Mouse (Mus musculus): ENCODE results near the gene Dbr1. TPM values are rescaled to one million over a fixed set of nuclear protein-coding genes. Genes with fewer than 3 reads are reported as not detected.
A peak's percentile ranks its signal among the peaks of the same experiment; 100 is the strongest.
"Not testable (repeated sequence)": the region's sequence is repeated elsewhere in the genome, so short reads cannot be mapped to it uniquely, and the experiment has no call there.

Dbr1 gene
- polyA plus RNA-seq, 1 experiment = 2.1 TPM

- H3K4me1 ChIP-seq (ENCODE audit: control insufficient read depth) = peaks cover 41% of the 10 kb centered on the region
These were observed 16.1 kb upstream of the Dbr1 start for GRCm38 (mm10) chr9:99559557-99559904.

DNA sequence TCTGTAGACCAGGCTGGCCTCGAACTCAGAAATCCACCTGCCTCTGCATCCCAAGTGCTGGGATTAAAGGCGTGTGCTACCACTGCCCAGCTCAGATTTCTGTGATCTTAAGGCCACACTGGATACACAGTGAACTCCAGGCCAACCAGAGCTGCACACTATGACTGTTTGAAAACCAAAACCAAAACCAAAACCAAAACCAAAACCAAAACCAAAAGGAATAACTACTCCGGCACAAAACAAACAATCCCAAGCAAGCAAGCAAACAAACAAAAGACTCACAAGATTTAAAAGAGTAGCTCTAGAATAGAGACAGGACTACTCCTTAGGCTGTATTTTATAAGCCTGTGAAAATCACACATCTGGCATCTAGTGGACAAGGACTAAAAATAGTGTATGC is 15.2 kb upstream of the Dbr1 start:
- H3K9me3 ChIP-seq (ENCODE audit: control insufficient read depth, low read length) = no peaks in the 10 kb centered on the region
- H3K4me3 ChIP-seq (replicated peaks) = no peak overlapping the region
- no peaks in the 10 kb centered on the region for H3K27me3 ChIP-seq (ENCODE audit: control insufficient read depth)
- H3K36me3 ChIP-seq (ENCODE audit: control insufficient read depth) = no peaks in the 10 kb centered on the region
- TF ChIP-seq GATA1 (IDR thresholded peaks at IDR 0.05; ENCODE audit: low read length) = no peak
- no peak for TF ChIP-seq TAL1 (IDR thresholded peaks at IDR 0.05; ENCODE audit: low read length)
- H3K4me1 ChIP-seq (ENCODE audit: control insufficient read depth) = peaks cover 38% of the 10 kb centered on the region

More at GRCm38 (mm10) chr9:99559557-99559904, 16.1 kb upstream of the Dbr1 start:
- Histone ChIP-seq H3K36me3 (ENCODE audit: control insufficient read depth) (no peaks in the 10 kb centered on the region), H3K9me3 (ENCODE audit: control insufficient read depth, low read length) (no peaks in the 10 kb centered on the region), H3K4me3 (replicated peaks) (no peak overlapping the region), H3K27me3 (ENCODE audit: control insufficient read depth) (no peaks in the 10 kb centered on the region)
- TF ChIP-seq GATA1 (IDR thresholded peaks at IDR 0.05; ENCODE audit: low read length) = no peak
- TF ChIP-seq TAL1 (IDR thresholded peaks at IDR 0.05; ENCODE audit: low read length) = no peak

GRCm38 (mm10) chr9:99563714-99564113 is 11.9 kb upstream of the Dbr1 start:
- H3K4me3 ChIP-seq (replicated peaks) = no peak overlapping the region
- no peaks in the 10 kb centered on the region for H3K36me3 ChIP-seq (ENCODE audit: control insufficient read depth)
- H3K27me3 ChIP-seq (ENCODE audit: control insufficient read depth) = no peaks in the 10 kb centered on the region
- TF ChIP-seq TAL1 (IDR thresholded peaks at IDR 0.05; ENCODE audit: low read length) (no peak), GATA1 (IDR thresholded peaks at IDR 0.05; ENCODE audit: low read length) (no peak)
- no peaks in the 10 kb centered on the region for H3K9me3 ChIP-seq (ENCODE audit: control insufficient read depth, low read length)
- H3K4me1 ChIP-seq (ENCODE audit: control insufficient read depth) = peaks cover 30% of the 10 kb centered on the region

DNA sequence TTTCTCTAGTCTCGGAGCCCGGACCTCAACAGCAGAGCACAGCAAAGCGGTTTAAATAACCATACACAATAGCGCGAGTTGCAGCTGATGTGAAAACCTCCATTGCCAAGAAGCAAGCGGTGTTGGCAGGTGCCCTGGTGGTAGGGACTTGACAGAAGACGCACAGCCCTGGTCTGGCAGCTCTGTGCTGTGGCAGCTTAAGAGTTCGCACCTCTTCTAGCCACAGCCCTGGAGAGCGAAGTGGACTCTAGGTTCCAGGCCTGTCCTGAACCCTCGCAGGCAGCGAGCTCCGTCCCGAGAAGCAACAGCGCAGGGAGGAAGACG is 7.6 kb upstream of the Dbr1 start:
- TF ChIP-seq TAL1 (IDR thresholded peaks at IDR 0.05; ENCODE audit: low read length) (no peak), GATA1 (IDR thresholded peaks at IDR 0.05; ENCODE audit: low read length) (no peak)
- H3K9me3 ChIP-seq (ENCODE audit: control insufficient read depth, low read length) = no peaks in the 10 kb centered on the region
- H3K27me3 ChIP-seq (ENCODE audit: control insufficient read depth) = no peaks in the 10 kb centered on the region
- H3K4me1 ChIP-seq (ENCODE audit: control insufficient read depth) = peaks cover 26% of the 10 kb centered on the region
- H3K36me3 ChIP-seq (ENCODE audit: control insufficient read depth) = no peaks in the 10 kb centered on the region
- H3K4me3 ChIP-seq (replicated peaks) = peak overlapping the region; percentile 98

DNA sequence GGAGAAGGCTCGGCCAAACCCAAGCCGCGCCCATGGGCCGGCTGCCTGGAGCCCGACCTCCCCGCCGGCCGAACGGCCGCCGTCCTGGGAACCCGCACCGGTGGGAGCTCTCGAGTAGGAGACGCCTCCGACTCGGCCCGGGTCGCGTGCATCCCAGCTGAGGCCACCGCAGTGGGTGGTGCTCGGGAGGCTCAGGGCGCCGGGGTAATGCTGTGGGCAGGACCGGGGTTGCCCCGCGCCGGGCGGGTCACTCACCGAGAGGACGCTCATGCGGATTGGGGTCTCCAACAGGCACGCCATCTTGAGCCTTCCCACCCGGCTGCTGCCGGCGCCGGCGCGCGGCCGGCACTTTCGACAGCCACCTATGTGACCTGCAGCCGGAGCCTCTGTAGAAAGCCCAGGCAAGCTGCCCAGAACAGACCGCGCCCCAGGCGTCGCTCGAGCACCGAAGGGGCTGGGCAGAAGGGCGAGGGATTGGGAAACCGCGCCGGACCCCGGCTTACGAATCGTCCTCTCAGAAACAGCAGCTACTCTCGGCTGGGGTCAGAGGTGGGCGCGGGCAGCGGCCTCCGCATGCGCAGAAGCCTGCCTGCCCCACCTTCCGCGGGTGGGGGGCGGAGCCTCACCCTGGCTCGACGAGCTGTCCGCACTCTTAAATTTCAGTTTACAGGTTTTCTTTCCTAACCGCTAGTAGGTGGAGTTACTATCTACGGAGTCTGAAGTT is 7.1 kb upstream of the Dbr1 start, which contains the start of gene Armc8:
Gene Armc8 (minus strand): TSS at position 553 of the 724 bp plus-strand sequence.
- no peaks in the 10 kb centered on the region for H3K36me3 ChIP-seq (ENCODE audit: control insufficient read depth)
- TF ChIP-seq TAL1 (IDR thresholded peaks at IDR 0.05; ENCODE audit: low read length) (no peak), GATA1 (IDR thresholded peaks at IDR 0.05; ENCODE audit: low read length) (no peak)
- peak within 1 kb of the TSS; percentile 98 for H3K4me3 ChIP-seq (replicated peaks)
- H3K4me1 ChIP-seq (ENCODE audit: control insufficient read depth) = peaks cover 25% of the 10 kb centered on the region
- no peaks in the 10 kb centered on the region for H3K27me3 ChIP-seq (ENCODE audit: control insufficient read depth)
- no peaks in the 10 kb centered on the region for H3K9me3 ChIP-seq (ENCODE audit: control insufficient read depth, low read length)

GRCm38 (mm10) chr9:99569071-99569397 is 6.6 kb upstream of the Dbr1 start:
- no peaks in the 10 kb centered on the region for H3K9me3 ChIP-seq (ENCODE audit: control insufficient read depth, low read length)
- peak overlapping the region; percentile 98 for H3K4me3 ChIP-seq (replicated peaks)
- no peak for TF ChIP-seq GATA1 (IDR thresholded peaks at IDR 0.05; ENCODE audit: low read length)
- no peak for TF ChIP-seq TAL1 (IDR thresholded peaks at IDR 0.05; ENCODE audit: low read length)
- H3K4me1 ChIP-seq (ENCODE audit: control insufficient read depth) = peaks cover 20% of the 10 kb centered on the region
- H3K27me3 ChIP-seq (ENCODE audit: control insufficient read depth) = no peaks in the 10 kb centered on the region
- no peaks in the 10 kb centered on the region for H3K36me3 ChIP-seq (ENCODE audit: control insufficient read depth)

GRCm38 (mm10) chr9:99580655-99581054 is 5.1 kb downstream of the Dbr1 start:
- Histone ChIP-seq H3K9me3 (ENCODE audit: control insufficient read depth, low read length) (no peaks in the 10 kb centered on the region), H3K36me3 (ENCODE audit: control insufficient read depth) (peaks cover 77% of the 10 kb centered on the region), H3K27me3 (ENCODE audit: control insufficient read depth) (no peaks in the 10 kb centered on the region), H3K4me3 (replicated peaks) (no peak overlapping the region), H3K4me1 (ENCODE audit: control insufficient read depth) (peaks cover 18% of the 10 kb centered on the region)
- TF ChIP-seq TAL1 (IDR thresholded peaks at IDR 0.05; ENCODE audit: low read length) (no peak), GATA1 (IDR thresholded peaks at IDR 0.05; ENCODE audit: low read length) (no peak)

DNA sequence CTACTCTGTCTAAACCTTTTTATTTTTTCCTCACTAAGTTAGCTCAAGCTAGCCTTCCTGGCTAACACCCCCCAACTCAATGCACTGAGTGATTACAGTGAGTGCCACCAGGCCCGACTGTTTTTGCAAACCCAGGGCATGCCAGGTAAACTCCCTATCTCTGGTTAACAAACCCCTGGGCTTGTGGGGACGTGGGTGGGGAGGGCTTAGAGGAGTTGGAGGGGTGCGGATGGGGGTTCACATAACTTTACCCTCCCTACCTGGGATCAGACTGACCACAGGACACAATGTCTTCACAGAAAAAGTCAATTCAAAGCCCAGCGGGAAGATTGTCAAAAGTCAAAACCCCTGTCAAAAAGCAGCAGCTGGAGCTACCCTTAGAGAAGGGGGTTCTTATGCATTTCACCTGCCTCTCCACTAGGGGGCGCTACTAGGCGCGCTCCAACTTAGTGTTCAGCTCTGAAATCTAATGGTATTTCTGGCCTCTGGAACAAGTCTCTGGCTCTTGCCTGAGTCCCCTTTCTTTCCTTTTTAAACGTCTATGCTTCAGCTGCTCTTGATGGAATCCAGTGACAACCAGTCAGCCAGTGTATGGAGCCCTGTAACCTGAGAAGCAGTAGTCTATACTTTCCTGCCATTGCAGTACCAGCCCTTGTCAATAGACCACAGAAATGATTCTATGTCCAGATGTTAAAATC is 12.1 kb downstream of the Dbr1 start:
- no peak overlapping the region for H3K4me3 ChIP-seq (replicated peaks)
- no peaks in the 10 kb centered on the region; the same call in 1 of the 2 replicates for H3K27me3 ChIP-seq (ENCODE audit: control insufficient read depth)
- H3K4me1 ChIP-seq (ENCODE audit: control insufficient read depth) = no peaks in the 10 kb centered on the region
- H3K36me3 ChIP-seq (ENCODE audit: control insufficient read depth) = peaks cover 30% of the 10 kb centered on the region
- no peaks in the 10 kb centered on the region for H3K9me3 ChIP-seq (ENCODE audit: control insufficient read depth, low read length)
- TF ChIP-seq TAL1 (IDR thresholded peaks at IDR 0.05; ENCODE audit: low read length) = no peak
- TF ChIP-seq GATA1 (IDR thresholded peaks at IDR 0.05; ENCODE audit: low read length) = no peak

- no peak for TF ChIP-seq GATA1 (IDR thresholded peaks at IDR 0.05; ENCODE audit: low read length)
- TF ChIP-seq TAL1 (IDR thresholded peaks at IDR 0.05; ENCODE audit: low read length) = no peak
- H3K36me3 ChIP-seq (ENCODE audit: control insufficient read depth) = no peaks in the 10 kb centered on the region
These were observed 15.5 kb downstream of the Dbr1 start for GRCm38 (mm10) chr9:99591144-99591543.

DNA sequence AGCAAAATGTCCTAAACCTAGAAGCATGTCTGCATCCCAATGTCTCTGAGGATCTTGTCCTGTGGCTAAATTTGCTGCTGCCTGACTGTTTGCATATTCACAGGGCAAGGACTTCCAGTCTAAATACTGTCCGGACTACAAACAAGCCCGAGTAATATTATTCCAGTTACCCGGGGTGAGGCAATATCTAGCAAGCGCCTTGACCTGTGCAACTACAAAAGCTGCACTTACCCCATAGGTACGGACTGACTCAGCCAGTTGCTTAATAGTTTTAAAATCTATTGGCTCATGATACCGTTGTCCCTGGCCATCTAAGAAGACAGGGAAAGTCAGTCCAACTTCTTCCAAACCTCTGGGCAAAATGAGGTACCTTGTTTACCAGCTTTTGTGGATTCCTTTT is 23.5 kb downstream of the Dbr1 start:
- not testable (repeated sequence) for H3K4me3 ChIP-seq (replicated peaks); H3K27me3 ChIP-seq (ENCODE audit: control insufficient read depth); H3K36me3 ChIP-seq (ENCODE audit: control insufficient read depth); H3K4me1 ChIP-seq (ENCODE audit: control insufficient read depth)
- H3K9me3 ChIP-seq (ENCODE audit: control insufficient read depth, low read length) = peaks cover 11% of the 10 kb centered on the region

More at GRCm38 (mm10) chr9:99591144-99591543, 15.5 kb downstream of the Dbr1 start:
- H3K27me3 ChIP-seq (ENCODE audit: control insufficient read depth) = no peaks in the 10 kb centered on the region; the same call in 1 of the 2 replicates
- H3K9me3 ChIP-seq (ENCODE audit: control insufficient read depth, low read length) = peaks cover 6% of the 10 kb centered on the region
- H3K4me1 ChIP-seq (ENCODE audit: control insufficient read depth) = no peaks in the 10 kb centered on the region
- H3K4me3 ChIP-seq (replicated peaks) = no peak overlapping the region
